Mouse (Mus musculus) gastrocnemius, adult 2 months (tissue): ENCODE results near the gene Stard5. TPM values are rescaled to one million over a fixed set of nuclear protein-coding genes. Genes with fewer than 3 reads are reported as not detected.

ENCODE experiments used
- DNase-seq: peaks from one replicate; pipeline ENCODE4 v3.0.0; 2022
- H3K27ac ChIP-seq: fragments of 200-600 bp; 2 replicates; pipeline ENCODE4 v1.8.1; 2022; ENCODE audit warnings: mild to moderate bottlenecking
- H3K4me3 ChIP-seq: fragments of 200-600 bp; 2 replicates; pipeline ENCODE4 v1.8.1; 2022; ENCODE audit warnings: mild to moderate bottlenecking, moderate library complexity
- CTCF ChIP-seq: fragments of 200-600 bp; IDR thresholded peaks from 2 replicates; pipeline ENCODE4 v1.8.1; 2022; ENCODE audit warnings: antibody characterized with exemption, mild to moderate bottlenecking, moderate library complexity
- intact Hi-C: fragments of 180-260 bp; cut with DNase I; formaldehyde crosslinking; loops from one replicate; pipeline ENCODE4 v1.15.1; 2025
- total RNA-seq, 2 experiments: library from RNA; stranded (reverse); gene quantifications; 2 replicates each; pipeline ENCODE4 v1.2.3; 2021

Stard5 gene
- total RNA-seq, 2 experiments from 2014 or later = 3.7 to 4.9 TPM

DNA sequence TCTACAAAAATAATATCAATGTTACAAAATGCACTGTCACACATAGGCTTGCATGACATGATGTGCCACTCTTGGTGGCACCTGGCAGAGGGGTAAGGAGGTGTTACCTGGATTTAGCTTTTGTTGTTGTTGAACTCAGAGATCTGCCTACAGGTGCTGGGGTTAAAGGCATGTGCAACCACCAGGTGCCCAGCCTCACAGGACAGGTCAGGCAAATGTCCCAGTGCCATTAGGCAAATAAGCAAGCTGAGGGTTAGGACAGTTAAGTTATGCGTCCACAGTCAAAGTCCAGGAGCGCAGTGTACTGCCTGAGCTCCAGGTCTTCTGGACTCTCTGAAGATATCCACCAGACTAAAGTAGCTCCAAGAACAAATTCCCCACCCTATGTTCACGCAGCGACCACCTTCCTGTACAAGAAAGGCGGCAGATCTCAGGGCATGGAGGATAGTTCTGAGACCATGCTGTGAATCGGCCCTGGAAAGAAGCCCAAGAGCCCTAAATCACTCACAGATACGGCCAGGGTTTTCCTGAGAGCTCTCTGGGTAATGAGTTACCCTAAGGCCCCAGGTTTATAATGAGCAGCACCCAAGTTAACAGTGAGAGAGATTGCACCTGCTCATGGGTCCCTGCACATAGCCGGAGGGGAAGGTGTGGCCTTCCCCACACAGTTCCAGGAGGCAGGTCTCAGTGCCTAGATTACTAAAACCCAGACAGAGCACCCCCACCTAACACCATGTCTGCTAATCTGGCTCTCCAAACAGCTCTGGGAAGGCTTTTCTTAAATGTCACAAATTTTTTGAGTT, 6.2 kb downstream of the Stard5 start:
- TF ChIP-seq CTCF = no peak
- intact Hi-C loops = no loop called here
- Histone ChIP-seq H3K4me3 (no peak overlapping the region), H3K27ac (no peak overlapping the region)
- no peak for DNase-seq

DNA sequence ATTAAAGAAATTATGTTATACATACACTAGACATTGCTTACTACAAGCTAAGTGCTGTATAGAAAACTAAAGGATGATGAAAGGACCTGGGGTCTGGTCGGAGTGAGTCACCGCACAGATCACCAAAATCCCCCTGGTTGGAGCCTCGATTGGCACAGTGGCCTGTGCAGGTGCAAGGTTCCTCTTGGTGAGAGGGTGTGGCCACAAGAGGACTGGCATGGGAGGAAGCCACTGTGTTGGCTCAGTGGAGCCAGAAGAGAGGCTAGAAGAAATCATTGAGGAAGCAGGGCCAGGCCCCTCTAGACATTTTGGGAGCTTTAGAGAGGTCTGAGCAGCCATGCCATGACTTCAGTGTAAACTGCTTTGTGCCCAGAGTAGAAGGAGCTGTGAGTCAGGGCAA, 7.3 kb downstream of the Stard5 start:
- intact Hi-C loops = no loop called here

DNA sequence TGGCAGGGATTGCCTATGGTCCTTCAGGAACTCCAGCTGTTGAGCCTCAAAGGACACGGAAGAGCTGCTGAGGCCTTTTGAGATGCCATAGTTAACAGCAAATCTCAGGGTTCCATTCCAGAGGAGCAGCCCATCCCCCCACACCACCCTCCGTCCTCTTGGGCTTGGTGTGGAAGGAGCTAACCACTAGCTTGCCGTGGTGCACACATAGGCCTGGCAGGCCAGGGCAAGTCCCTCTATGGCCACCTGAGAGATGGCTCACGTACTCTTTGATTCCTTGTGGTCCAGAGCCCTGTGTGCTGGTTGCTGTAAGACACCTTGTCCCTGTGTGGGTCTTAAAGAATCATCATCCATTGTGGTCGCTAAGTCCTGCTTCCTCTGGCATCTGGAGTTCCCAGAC, 8.8 kb downstream of the Stard5 start:
- intact Hi-C loops = no loop called here
- H3K27ac ChIP-seq = no peak overlapping the region
- no peak for TF ChIP-seq CTCF
- H3K4me3 ChIP-seq = no peak overlapping the region
- no peak for DNase-seq

More for the DNA sequence above, 7.3 kb downstream of the Stard5 start:
- no peak overlapping the region for H3K4me3 ChIP-seq
- DNase-seq = no peak
- TF ChIP-seq CTCF = no peak
- H3K27ac ChIP-seq = no peak overlapping the region

DNA sequence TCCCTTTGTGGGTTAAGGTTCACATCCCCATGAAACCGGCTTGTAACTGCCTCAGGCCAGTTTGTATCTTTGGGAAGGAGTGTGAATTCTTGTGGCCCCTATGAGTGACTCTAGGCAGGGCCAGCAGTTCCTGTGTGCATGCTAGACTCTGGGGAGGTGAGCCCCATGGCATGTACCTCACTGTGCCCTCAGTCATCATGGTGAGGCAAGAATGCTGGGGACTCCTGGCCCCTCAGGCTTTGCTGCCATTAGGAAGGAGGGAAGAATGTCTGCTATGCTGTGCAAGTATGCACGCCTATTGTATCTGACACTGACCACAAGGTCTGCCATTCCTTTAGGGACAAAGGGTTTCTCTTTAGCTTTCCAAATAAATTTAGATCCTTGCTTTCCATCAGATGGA, 9.4 kb downstream of the Stard5 start:
- DNase-seq = no peak
- intact Hi-C loops = no loop called here
- TF ChIP-seq CTCF = no peak
- Histone ChIP-seq H3K27ac (no peak overlapping the region), H3K4me3 (no peak overlapping the region)

DNA sequence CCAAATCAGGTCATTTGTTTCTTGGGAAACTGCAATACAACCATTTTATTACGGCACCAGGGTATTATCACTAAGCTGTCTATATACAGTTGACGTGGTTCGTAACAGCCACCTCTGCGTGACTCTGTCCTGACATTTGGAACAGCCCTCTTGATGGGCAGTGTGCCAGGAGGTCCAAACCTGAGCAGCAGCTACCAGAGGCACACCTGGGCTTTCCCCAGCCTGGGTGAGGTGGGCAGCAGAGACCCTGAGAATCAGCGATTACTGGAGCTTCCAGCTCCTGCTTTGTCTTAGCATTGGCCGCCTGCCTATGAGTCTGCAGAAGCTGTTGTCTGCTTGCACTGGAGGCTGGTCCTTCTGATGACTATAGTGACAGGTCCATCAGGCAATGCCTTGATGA, 11.8 kb downstream of the Stard5 start:
- Histone ChIP-seq H3K4me3 (no peak overlapping the region), H3K27ac (no peak overlapping the region)
- TF ChIP-seq CTCF = no peak
- no peak for DNase-seq
- intact Hi-C loops = no loop called here

DNA sequence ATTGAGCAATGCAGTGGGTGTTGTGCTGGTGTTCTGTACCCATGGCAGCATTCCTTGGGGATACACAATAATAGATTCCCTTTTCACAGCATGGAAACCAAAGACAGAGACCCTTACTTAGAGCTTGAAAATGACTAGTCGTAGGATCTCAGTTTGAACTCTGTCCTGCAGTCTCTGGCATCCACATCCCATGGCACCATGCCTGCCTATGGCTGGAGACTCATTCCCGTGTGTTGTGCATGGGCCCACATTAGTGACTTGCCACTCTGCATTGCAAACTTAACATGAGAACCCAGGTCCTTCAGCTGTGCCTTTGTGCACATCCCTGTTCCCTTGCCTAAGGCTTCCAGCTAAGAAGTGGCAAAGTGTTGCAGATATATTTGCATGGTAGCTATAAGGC, 13.0 kb downstream of the Stard5 start:
- no peak for TF ChIP-seq CTCF
- H3K4me3 ChIP-seq = no peak overlapping the region
- H3K27ac ChIP-seq = no peak overlapping the region
- no peak for DNase-seq
- intact Hi-C loops = no loop called here

DNA sequence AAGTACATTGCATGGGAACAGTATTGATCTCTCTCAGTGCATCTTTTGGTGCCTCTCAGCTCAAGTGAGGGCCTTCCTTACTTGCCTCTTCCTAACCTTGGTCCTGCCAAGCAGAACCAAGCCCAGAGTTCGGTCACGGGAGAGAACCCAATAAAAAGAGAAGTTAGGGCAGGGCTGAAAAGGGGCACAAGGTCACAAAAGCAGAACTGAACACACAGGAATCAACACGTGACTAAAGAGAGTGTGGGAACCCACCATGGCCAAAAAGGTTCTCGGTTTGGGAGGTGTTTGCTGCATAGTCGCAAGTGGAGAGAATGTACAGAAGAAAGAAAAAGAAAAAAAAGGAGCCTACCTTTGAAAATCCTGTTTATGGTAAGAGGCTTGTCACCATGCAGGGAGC, 13.7 kb downstream of the Stard5 start:
- TF ChIP-seq CTCF = no peak
- no peak for DNase-seq
- intact Hi-C loops = no loop called here
- no peak overlapping the region for H3K27ac ChIP-seq
- H3K4me3 ChIP-seq = no peak overlapping the region

DNA sequence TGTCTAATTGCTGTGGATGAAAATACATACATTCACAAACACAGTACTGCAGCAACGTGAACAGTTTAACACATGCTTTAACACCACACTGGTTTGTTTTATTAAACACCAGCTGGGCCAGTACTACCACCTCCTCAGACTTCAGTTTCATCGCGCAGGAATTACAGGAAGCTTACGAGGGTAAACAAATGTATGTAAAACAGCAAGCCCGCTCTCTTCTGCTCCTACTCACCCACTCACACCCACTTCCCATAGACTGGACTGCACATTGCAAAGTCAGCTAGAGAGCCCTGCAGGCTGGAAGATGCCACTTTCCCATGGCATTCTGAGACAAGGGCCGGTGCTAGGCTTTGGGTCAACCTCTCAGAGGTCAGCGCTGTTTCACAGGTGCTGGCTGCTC, 17.0 kb downstream of the Stard5 start:
- no peak for TF ChIP-seq CTCF
- intact Hi-C loops = no loop called here

DNA sequence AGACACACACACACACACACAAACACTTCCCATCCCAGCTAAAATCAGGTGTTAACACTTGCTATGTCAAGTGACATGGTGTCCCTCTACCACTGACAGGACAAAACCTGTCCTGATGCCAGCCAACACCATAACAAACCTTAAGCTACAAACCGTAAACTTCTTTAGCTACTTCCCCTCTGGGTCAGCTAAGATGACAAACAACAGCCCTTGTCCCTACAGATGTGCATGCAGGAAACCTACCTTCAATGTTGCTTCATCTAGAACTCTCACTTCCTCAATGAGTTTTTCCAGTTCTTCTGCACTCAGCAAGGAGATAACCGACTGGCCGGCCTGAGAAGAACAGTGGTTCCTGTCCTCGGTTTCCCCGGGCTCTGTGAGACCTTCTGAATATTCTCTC, 18.9 kb downstream of the Stard5 start:
- intact Hi-C loops = no loop called here

More for the DNA sequence above, 17.0 kb downstream of the Stard5 start:
- no peak overlapping the region for H3K4me3 ChIP-seq
- no peak for DNase-seq
- no peak overlapping the region for H3K27ac ChIP-seq

DNA sequence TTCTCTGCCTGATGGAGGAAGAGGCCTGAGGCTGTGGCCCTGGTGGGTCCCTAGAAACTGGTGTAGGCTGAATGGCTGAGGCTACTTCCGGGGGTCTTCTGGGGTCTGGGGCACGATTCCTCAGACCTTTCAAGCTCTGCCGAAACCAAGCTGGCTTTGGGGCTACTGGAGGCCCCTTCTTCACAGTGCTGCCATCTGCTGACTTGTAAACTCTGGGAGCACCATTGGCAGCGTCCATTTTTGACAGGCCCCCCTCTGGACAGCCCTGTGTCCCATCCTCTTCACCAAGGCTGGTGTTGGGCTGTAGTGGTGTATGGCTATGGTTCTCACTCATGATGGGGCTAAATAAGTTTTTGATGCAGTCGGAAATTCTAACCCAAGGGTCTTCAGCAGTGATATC, 20.7 kb downstream of the Stard5 start:
- TF ChIP-seq CTCF = no peak
- H3K4me3 ChIP-seq = no peak overlapping the region
- intact Hi-C loops = no loop called here
- H3K27ac ChIP-seq = no peak overlapping the region
- no peak for DNase-seq

More for the DNA sequence above, 18.9 kb downstream of the Stard5 start:
- DNase-seq = no peak
- TF ChIP-seq CTCF = no peak
- peak overlapping the region; percentile 32; the same call in 1 of the 2 replicates for H3K4me3 ChIP-seq
- no peak overlapping the region for H3K27ac ChIP-seq

DNA sequence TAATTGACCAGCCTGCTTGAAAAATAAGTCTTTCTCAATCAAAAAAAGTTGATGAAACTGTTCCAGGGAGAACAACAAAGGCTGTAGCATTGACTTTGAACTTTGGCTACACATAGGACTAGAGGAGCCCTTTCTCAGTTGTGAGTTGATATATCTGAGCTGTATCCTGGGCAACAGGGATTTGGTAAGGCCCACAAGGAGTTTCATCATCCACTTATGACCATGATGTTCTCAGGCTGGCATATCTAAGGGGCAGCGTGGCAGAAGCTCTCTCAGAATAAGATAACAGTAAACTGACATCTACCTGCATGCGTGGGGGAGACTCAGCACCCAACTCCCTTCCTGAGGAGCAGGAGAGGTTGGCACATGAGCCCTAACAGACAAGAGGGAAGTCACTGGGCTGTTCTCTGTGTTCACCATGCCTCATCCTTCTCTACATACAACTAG, 21.9 kb downstream of the Stard5 start:
- intact Hi-C loops = no loop called here
- peak overlapping the region; percentile 73; the same call in 1 of the 2 replicates for H3K27ac ChIP-seq
- no peak for TF ChIP-seq CTCF
- no peak for DNase-seq
- H3K4me3 ChIP-seq = peak overlapping the region; percentile 70

DNA sequence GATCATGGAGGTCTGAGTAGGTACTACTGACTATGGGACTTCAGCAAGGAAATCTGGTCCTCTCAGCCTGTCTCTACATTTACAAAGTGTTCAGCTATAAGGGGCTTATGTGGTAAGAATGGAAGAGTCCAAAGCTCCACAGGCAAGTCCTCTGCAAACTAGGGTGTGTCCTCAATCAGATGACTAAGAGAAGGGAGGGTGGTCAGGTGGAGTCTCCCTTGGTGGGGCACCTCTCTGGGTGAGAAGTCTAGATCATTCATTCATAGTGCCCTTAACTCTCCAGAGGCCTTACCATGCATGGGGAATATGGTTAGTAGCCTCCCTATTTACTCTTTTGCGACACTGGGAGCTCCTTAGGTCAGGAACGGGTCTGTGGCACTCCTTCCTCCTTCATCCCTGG, 22.4 kb downstream of the Stard5 start:
- TF ChIP-seq CTCF = no peak
- intact Hi-C loops = no loop called here
- peak overlapping the region; percentile 73 for H3K27ac ChIP-seq
- H3K4me3 ChIP-seq = peak overlapping the region; percentile 70
- no peak for DNase-seq

DNA sequence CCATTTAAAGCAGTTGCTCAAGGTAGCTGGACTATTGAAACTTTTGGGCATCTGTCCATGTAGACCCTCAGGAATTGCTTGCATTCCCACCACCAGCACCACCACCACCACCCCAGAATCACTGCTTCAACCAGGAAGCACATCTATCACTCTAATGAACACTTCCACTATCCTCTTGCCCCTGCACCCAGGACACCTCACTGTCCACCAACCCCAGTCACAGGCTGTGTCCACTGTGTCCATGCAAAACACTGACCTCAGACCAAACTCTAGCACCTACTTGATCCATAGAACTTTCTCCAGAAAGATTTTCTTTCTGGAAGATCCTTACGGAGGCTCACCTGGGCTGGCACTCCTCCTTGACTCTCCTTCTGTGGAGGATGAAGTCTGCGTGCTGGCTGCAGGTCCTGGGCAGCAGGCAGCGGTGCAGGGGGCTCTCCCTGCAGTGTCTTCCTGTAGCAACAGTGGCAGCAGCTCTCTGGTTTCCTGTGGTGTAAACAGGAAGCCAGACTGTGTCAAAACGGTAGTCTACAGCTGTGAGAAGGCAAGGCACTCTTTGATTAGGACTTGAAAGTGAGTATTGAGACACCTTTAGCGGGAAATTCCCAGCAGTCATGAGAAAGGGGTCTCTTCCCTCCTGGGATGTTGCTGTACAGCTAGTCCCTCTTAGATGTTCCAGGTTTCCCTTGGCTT, 23.3 kb downstream of the Stard5 start:
- Histone ChIP-seq H3K27ac (peak overlapping the region; percentile 73), H3K4me3 (peak overlapping the region; percentile 70)
- intact Hi-C loops = no loop called here
- no peak for TF ChIP-seq CTCF
- peak; percentile 48 for DNase-seq
